Mouse (Mus musculus) MEL (cell line): Measurements from ENCODE around the gene Fgfr2. TPM values are rescaled to one million over a fixed set of nuclear protein-coding genes. Genes with fewer than 3 reads are reported as not detected.

ENCODE experiments used
- DNase-seq: peaks from one replicate; pipeline ENCODE4 v3.0.0; 2011; ENCODE audit warnings: low read depth, low spot score
- H3K27ac ChIP-seq: 2 replicates; pipeline ENCODE4 v1.5.1; 2012; ENCODE audit warnings: low read depth, mild to moderate bottlenecking, control low read depth, low read length, moderate library complexity; ENCODE audit not compliant: control insufficient read depth
- H3K27me3 ChIP-seq, 2 experiments: fragments of 150-350 bp in 1 of 2; sonication (generic) in 1 of 2; 2 replicates each; pipeline ENCODE4 v1.6.1; 2012; ENCODE audit warnings: low read length in 2 of 2, mild to moderate bottlenecking in 2 of 2, improper control_type of control experiment in 1 of 2, moderate library complexity in 1 of 2; ENCODE audit not compliant: insufficient read depth in 2 of 2, control insufficient read depth in 1 of 2
- H3K36me3 ChIP-seq, 2 experiments: 2 replicates each; pipeline ENCODE4 v1.6.1; 2012 to 2014; ENCODE audit warnings: low read length in 2 of 2, improper control_type of control experiment in 1 of 2, inconsistent platforms in 1 of 2, mild to moderate bottlenecking in 1 of 2; ENCODE audit not compliant: insufficient read depth in 2 of 2, control insufficient read depth in 1 of 2
- H3K4me1 ChIP-seq, 2 experiments: fragments of 150-350 bp in 1 of 2; sonication (generic) in 1 of 2; 2 replicates each; pipeline ENCODE4 v1.6.1; 2012; ENCODE audit warnings: low read length in 2 of 2, improper control_type of control experiment in 1 of 2, mild to moderate bottlenecking in 1 of 2; ENCODE audit not compliant: insufficient read depth in 2 of 2, control insufficient read depth in 1 of 2
- H3K4me3 ChIP-seq, 2 experiments: fragments of 150-350 bp in 1 of 2; sonication (generic) in 1 of 2; 2 replicates each; pipeline ENCODE4 v1.5.1; 2012; ENCODE audit warnings: low read depth in 2 of 2, low read length in 2 of 2, mild to moderate bottlenecking in 2 of 2, moderate library complexity in 2 of 2, control low read depth in 1 of 2, improper control_type of control experiment in 1 of 2; ENCODE audit not compliant: control insufficient read depth in 1 of 2, insufficient read depth in 1 of 2
- H3K79me2 ChIP-seq: 2 replicates; pipeline ENCODE4 v1.6.1; 2012; ENCODE audit warnings: mild to moderate bottlenecking, low read length, moderate library complexity; ENCODE audit not compliant: control insufficient read depth, poor library complexity, insufficient read depth
- H3K9ac ChIP-seq: 2 replicates; pipeline ENCODE4 v1.6.1; 2012; ENCODE audit warnings: low read depth, mild to moderate bottlenecking, control low read depth, low read length, moderate library complexity; ENCODE audit not compliant: control insufficient read depth, poor library complexity, severe bottlenecking
- H3K9me3 ChIP-seq: fragments of 150-350 bp; sonication (generic); replicated peaks from 2 replicates; pipeline ENCODE4 v1.6.1; 2012; ENCODE audit warnings: mild to moderate bottlenecking, low read length, improper control_type of control experiment, moderate library complexity; ENCODE audit not compliant: insufficient read depth
- CHD1 ChIP-seq: IDR thresholded peaks from 2 replicates; pipeline ENCODE4 v1.6.1; 2012; ENCODE audit warnings: low read depth, mild to moderate bottlenecking, inconsistent platforms, low read length, improper control_type of control experiment
- CHD2 ChIP-seq: IDR thresholded peaks from 2 replicates; pipeline ENCODE4 v1.6.1; 2011; ENCODE audit warnings: low read length, improper control_type of control experiment
- CTCF ChIP-seq, 3 experiments: IDR thresholded peaks in 2 of 3; conservative IDR thresholded peaks in 1 of 3; 2 replicates each; pipeline ENCODE4 v1.5.1; 2011 to 2012; ENCODE audit warnings: low read length in 3 of 3, low read depth in 2 of 3, mild to moderate bottlenecking in 2 of 3, improper control_type of control experiment in 1 of 3, inconsistent platforms in 1 of 3, mixed read lengths in 1 of 3, moderate library complexity in 1 of 3; ENCODE audit not compliant: control insufficient read depth in 1 of 3, insufficient read depth in 1 of 3, poor library complexity in 1 of 3, severe bottlenecking in 1 of 3
- E2F4 ChIP-seq: IDR thresholded peaks from 2 replicates; pipeline ENCODE4 v1.6.1; 2011; ENCODE audit warnings: low read depth, low read length, improper control_type of control experiment, borderline replicate concordance
- EP300 ChIP-seq, 2 experiments: IDR thresholded peaks; 2 replicates each; pipeline ENCODE4 v1.6.1; 2011; ENCODE audit warnings: improper control_type of control experiment in 2 of 2, low read length in 2 of 2, low read depth in 1 of 2, mild to moderate bottlenecking in 1 of 2
- ETS1 ChIP-seq: IDR thresholded peaks from 2 replicates; pipeline ENCODE4 v1.6.1; 2012; ENCODE audit warnings: low read depth, mild to moderate bottlenecking, inconsistent platforms, low read length, improper control_type of control experiment, moderate library complexity
- GABPA ChIP-seq: IDR thresholded peaks from 2 replicates; pipeline ENCODE4 v1.6.1; 2012; ENCODE audit warnings: low read depth, mild to moderate bottlenecking, inconsistent platforms, low read length, improper control_type of control experiment, moderate library complexity
- GATA1 ChIP-seq: IDR thresholded peaks from 2 replicates; pipeline ENCODE4 v1.6.1; 2011; ENCODE audit warnings: low read depth, low read length, improper control_type of control experiment
- HCFC1 ChIP-seq: IDR thresholded peaks from 2 replicates; pipeline ENCODE4 v1.6.1; 2012; ENCODE audit warnings: low read depth, mild to moderate bottlenecking, inconsistent platforms, low read length, improper control_type of control experiment, moderate library complexity
- JUND ChIP-seq: IDR thresholded peaks from 2 replicates; pipeline ENCODE4 v1.6.1; 2011; ENCODE audit warnings: low read depth, mild to moderate bottlenecking, improper control_type of control experiment, low read length
- KAT2A ChIP-seq: conservative IDR thresholded peaks from 2 replicates; pipeline ENCODE4 v1.6.1; 2012; ENCODE audit warnings: low read depth, low read length, improper control_type of control experiment, inconsistent platforms
- MXI1 ChIP-seq: IDR thresholded peaks from 2 replicates; pipeline ENCODE4 v1.6.1; 2011; ENCODE audit warnings: mild to moderate bottlenecking, low read depth, low read length, improper control_type of control experiment
- NELFE ChIP-seq: IDR thresholded peaks from 2 replicates; pipeline ENCODE4 v1.6.1; 2011; ENCODE audit warnings: low read depth, low read length, improper control_type of control experiment
- POLR2A ChIP-seq, 2 experiments: IDR thresholded peaks; 2 replicates each; pipeline ENCODE4 v1.6.1; 2011 to 2012; ENCODE audit warnings: low read length in 2 of 2, mild to moderate bottlenecking in 2 of 2, control low read depth in 1 of 2, improper control_type of control experiment in 1 of 2, low read depth in 1 of 2, moderate library complexity in 1 of 2; ENCODE audit not compliant: control insufficient read depth in 1 of 2, insufficient read depth in 1 of 2, poor library complexity in 1 of 2
- POLR2AphosphoS5 ChIP-seq: IDR thresholded peaks from 2 replicates; pipeline ENCODE4 v1.6.1; 2012; ENCODE audit warnings: low read depth, borderline replicate concordance, mild to moderate bottlenecking, inconsistent platforms, low read length, moderate library complexity, mixed read lengths
- RAD21 ChIP-seq: IDR thresholded peaks from 2 replicates; pipeline ENCODE4 v1.6.1; 2011; ENCODE audit warnings: mild to moderate bottlenecking, low read depth, low read length, improper control_type of control experiment
- RCOR1 ChIP-seq: IDR thresholded peaks from 2 replicates; pipeline ENCODE4 v1.6.1; 2012; ENCODE audit warnings: low read depth, mild to moderate bottlenecking, inconsistent platforms, low read length, improper control_type of control experiment
- SIN3A ChIP-seq: IDR thresholded peaks from 2 replicates; pipeline ENCODE4 v1.6.1; 2012; ENCODE audit warnings: low read length, improper control_type of control experiment, inconsistent platforms
- SMC3 ChIP-seq: IDR thresholded peaks from 2 replicates; pipeline ENCODE4 v1.6.1; 2011; ENCODE audit warnings: low read depth, low read length, improper control_type of control experiment
- UBTF ChIP-seq: IDR thresholded peaks from 2 replicates; pipeline ENCODE4 v1.6.1; 2012; ENCODE audit warnings: low read depth, mild to moderate bottlenecking, inconsistent platforms, low read length, improper control_type of control experiment, moderate library complexity, borderline replicate concordance; ENCODE audit not compliant: insufficient read depth
- USF1 ChIP-seq: IDR thresholded peaks from 2 replicates; pipeline ENCODE4 v1.6.1; 2014; ENCODE audit warnings: low read depth, mild to moderate bottlenecking, inconsistent platforms, low read length, improper control_type of control experiment, moderate library complexity
- USF2 ChIP-seq, 2 experiments: IDR thresholded peaks; 2 replicates each; pipeline ENCODE4 v1.6.1; 2011 to 2012; ENCODE audit warnings: improper control_type of control experiment in 2 of 2, low read length in 2 of 2, borderline replicate concordance in 1 of 2, inconsistent platforms in 1 of 2, low read depth in 1 of 2, mild to moderate bottlenecking in 1 of 2; ENCODE audit not compliant: insufficient read depth in 1 of 2
- ZMIZ1 ChIP-seq: IDR thresholded peaks from 2 replicates; pipeline ENCODE4 v1.6.1; 2012; ENCODE audit warnings: low read depth, mild to moderate bottlenecking, inconsistent platforms, low read length, improper control_type of control experiment, moderate library complexity
- ZNF384 ChIP-seq: IDR thresholded peaks from 2 replicates; pipeline ENCODE4 v1.6.1; 2012; ENCODE audit warnings: low read depth, mild to moderate bottlenecking, inconsistent platforms, low read length, improper control_type of control experiment
- polyA plus RNA-seq, 2 experiments: library from polyadenylated mRNA; stranded (reverse) in 1 of 2; unstranded in 1 of 2; fragments of >175 nt in 1 of 2; fragments of >200 nt in 1 of 2; gene quantifications; 2 replicates each; pipeline versions ENCODE4 v1.2.1 to v1.2.4; 2012; ENCODE audit warnings: low replicate concordance in 2 of 2, low read depth in 1 of 2; ENCODE audit not compliant: insufficient read length in 2 of 2, insufficient read depth in 1 of 2, missing spikeins in 1 of 2
- total RNA-seq: library from RNA; depleted of rRNA; stranded (reverse); fragments of 300-350 nt; gene quantifications from 2 replicates; pipeline ENCODE4 v1.2.3, GENCODE M21; 2012

The Fgfr2 gene
- total and polyA plus RNA-seq, 3 experiments, result not detected

DNA sequence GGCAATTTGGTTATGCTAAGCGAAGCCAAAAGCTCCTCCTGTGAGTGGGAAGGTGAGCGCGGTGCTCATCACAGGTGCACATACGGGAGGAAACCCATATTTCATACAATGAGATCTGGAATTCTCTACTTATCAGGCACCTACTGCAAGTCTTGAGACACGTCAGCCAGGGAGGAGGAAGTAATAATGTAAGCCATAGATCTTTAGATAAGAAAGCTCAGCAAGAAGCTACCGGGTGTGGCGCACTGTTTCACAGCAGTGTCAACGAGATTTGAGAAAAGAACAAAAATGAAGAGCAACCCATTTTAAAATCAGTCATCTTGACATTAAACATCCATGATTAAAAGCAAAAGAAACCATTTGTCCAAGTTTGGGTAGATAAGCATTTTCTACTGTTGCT, 94.1 kb downstream of the Fgfr2 start:
- peak; percentile 65 for DNase-seq
- Histone ChIP-seq H3K9ac (no peak overlapping the region), H3K36me3 (peaks cover 2 to 22% of the 10 kb centered on the region in 2 experiments; a peak in 3 of 4 replicates), H3K27me3 (no peaks in the 10 kb centered on the region), H3K27ac (peak overlapping the region; percentile 29), H3K4me1 (peaks cover 8 to 21% of the 10 kb centered on the region in 2 experiments), H3K79me2 (0 out of 2 replicates have a peak, but pooled peaks cover 6% of the 10 kb centered on the region), H3K9me3 (no peaks in the 10 kb centered on the region), H3K4me3 (no peak overlapping the region)
- TF ChIP-seq HCFC1, result no peak
- TF ChIP-seq ETS1, result 0 out of 2 replicates have a peak, but pooled peaks have one; percentile 46
- TF ChIP-seq NELFE, result 0 out of 2 replicates have a peak, but pooled peaks have one; percentile 16
- TF ChIP-seq EP300 (IDR thresholded peaks at IDR 0.05; ENCODE audit: low read depth in 1 of 2, low read length in 2 of 2), result peak; percentile 46 to 51; a peak in 3 of 4 replicates
- no peak for TF ChIP-seq SMC3
- TF ChIP-seq CHD2, result no peak
- peak; percentile 70 for TF ChIP-seq GATA1
- TF ChIP-seq USF2 (IDR thresholded peaks at IDR 0.05; ENCODE audit: borderline replicate concordance in 1 of 2, insufficient read depth in 1 of 2, low read depth in 1 of 2, low read length in 2 of 2), result no peak
- TF ChIP-seq ZMIZ1, result no peak
- TF ChIP-seq E2F4, result no peak

DNA sequence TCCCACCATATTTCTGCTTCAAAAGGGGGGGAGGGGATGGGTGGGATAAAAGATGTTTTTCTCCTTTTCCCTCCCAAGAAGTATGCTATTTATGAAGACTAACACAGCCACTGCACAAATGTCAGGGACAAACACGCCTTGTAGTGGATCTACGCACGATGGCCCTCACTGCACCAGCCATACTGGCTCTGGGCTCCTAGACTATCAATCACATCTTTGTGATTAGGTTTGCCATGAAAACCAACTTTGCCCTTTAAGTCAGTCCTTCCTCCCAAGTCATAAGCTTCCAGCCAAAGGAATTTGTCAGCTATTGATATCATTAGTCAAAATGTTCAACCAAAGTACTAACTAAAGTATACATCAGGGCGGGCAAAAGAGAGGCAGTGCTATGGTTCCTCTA, 95.2 kb downstream of the Fgfr2 start:
- H3K27ac ChIP-seq, result no peak overlapping the region
- peaks cover 8 to 21% of the 10 kb centered on the region in 2 experiments for H3K4me1 ChIP-seq
- TF ChIP-seq MXI1 (no peak), ZNF384 (no peak), UBTF (no peak), SIN3A (no peak), GATA1 (no peak), POLR2A (IDR thresholded peaks at IDR 0.05; ENCODE audit: control insufficient read depth in 1 of 2, insufficient read depth in 1 of 2, low read depth in 1 of 2, low read length in 2 of 2, poor library complexity in 1 of 2) (no peak), ZMIZ1 (no peak)
- DNase-seq, result no peak
- no peak overlapping the region for H3K9ac ChIP-seq
- H3K9me3 ChIP-seq, result no peaks in the 10 kb centered on the region
- H3K4me3 ChIP-seq, result no peak overlapping the region
- H3K79me2 ChIP-seq, result 0 out of 2 replicates have a peak, but pooled peaks cover 6% of the 10 kb centered on the region
- no peaks in the 10 kb centered on the region for H3K27me3 ChIP-seq
- peaks cover 2 to 22% of the 10 kb centered on the region in 2 experiments; a peak in 3 of 4 replicates for H3K36me3 ChIP-seq

DNA sequence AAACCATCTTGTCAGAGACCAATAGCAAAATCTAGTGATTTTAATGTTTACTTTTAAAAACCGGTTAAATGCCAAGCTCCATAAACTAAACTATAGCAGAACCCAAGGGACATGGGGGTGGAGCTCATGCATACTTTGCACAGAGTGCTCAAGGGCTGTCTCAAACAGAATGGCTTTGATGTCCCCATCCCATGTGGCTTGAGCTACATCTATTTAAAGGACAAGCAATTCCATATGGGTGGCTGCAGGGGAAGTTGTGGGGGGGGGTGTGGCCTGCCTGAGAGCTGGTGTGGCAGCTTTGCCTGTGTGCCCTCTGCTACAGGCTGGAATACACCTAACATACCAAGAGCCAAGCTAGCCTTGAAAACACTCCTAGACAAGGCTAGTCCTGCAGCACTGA, 98.5 kb downstream of the Fgfr2 start:
- H3K4me3 ChIP-seq, result no peak overlapping the region
- H3K9me3 ChIP-seq, result no peaks in the 10 kb centered on the region
- H3K79me2 ChIP-seq, result 0 out of 2 replicates have a peak, but pooled peaks cover 6% of the 10 kb centered on the region
- peaks cover 0 to 11% of the 10 kb centered on the region in 2 experiments; a peak in 3 of 4 replicates for H3K36me3 ChIP-seq
- no peak overlapping the region for H3K27ac ChIP-seq
- H3K27me3 ChIP-seq, result no peaks in the 10 kb centered on the region
- DNase-seq, result no peak
- peaks cover 2 to 11% of the 10 kb centered on the region in 2 experiments for H3K4me1 ChIP-seq
- TF ChIP-seq CHD1 (no peak), POLR2AphosphoS5 (no peak), JUND (no peak), RAD21 (no peak), KAT2A (no peak), CTCF (IDR thresholded peaks at IDR 0.05 in 2 of 3, conservative IDR thresholded peaks at IDR 0.05 in 1 of 3; ENCODE audit: control insufficient read depth in 1 of 3, insufficient read depth in 1 of 3, low read depth in 2 of 3, low read length in 3 of 3, poor library complexity in 1 of 3, severe bottlenecking in 1 of 3) (no peak), GABPA (no peak), ZNF384 (no peak), RCOR1 (no peak), USF1 (no peak)
- TF ChIP-seq, all 39 proteins: peak for 0
- no peak overlapping the region for H3K9ac ChIP-seq
